Mouse (Mus musculus) olfactory bulb, adult 2 months (tissue): ENCODE data around the gene Agap2.

Experiments used
- CTCF ChIP-seq: fragments of 200-500 bp; IDR thresholded peaks from 2 replicates; pipeline ENCODE4 v1.5.1; 2012; ENCODE audit warnings: low read depth, mild to moderate bottlenecking, low read length, moderate library complexity; ENCODE audit not compliant: insufficient read depth
- POLR2A ChIP-seq: fragments of 200-500 bp; IDR thresholded peaks from 2 replicates; pipeline ENCODE4 v1.6.1; 2012; ENCODE audit warnings: mild to moderate bottlenecking, low read depth, low read length, moderate library complexity; ENCODE audit not compliant: insufficient read depth

- TF ChIP-seq CTCF (0 out of 2 replicates have a peak, but pooled peaks have one; percentile 14), POLR2A (no peak; the same call in 1 of the 2 replicates)
Measured at GRCm38 (mm10) chr10:127069281-127070189, 5.5 kb upstream of the Agap2 start.
